Mouse (Mus musculus): Measurements from ENCODE around the gene Hacd2. TPM values are rescaled to one million over a fixed set of nuclear protein-coding genes. Genes with fewer than 3 reads are reported as not detected.

The Hacd2 gene
- total RNA-seq (2014; fragmentation: Nextera tagmentation) (16.3 and 34.3 TPM in 2 replicates), total RNA-seq (2017) (6.4 and 8.9 TPM in 2 replicates)

GRCm38 (mm10) chr16:35022242-35023137 lies at the start of gene Hacd2:
Gene Hacd2, plus strand, starts transcription at chr16:35022428.
- ATAC-seq (replicated peaks; ENCODE audit: low FRiP score, low TSS enrichment, poor library complexity, severe bottlenecking), result peak; percentile 99

GRCm38 (mm10) chr16:34972471-34972870 lies 49.8 kb upstream of the Hacd2 start:
- no peak for ATAC-seq (replicated peaks; ENCODE audit: low FRiP score, low TSS enrichment, poor library complexity, severe bottlenecking)

GRCm38 (mm10) chr16:34975544-34975943 lies 46.7 kb upstream of the Hacd2 start:
- ATAC-seq (replicated peaks; ENCODE audit: low FRiP score, low TSS enrichment, poor library complexity, severe bottlenecking), result no peak

- peak; percentile 55; the same call in 1 of the 2 replicates for ATAC-seq (replicated peaks; ENCODE audit: low FRiP score, low TSS enrichment, poor library complexity, severe bottlenecking)
Measured at GRCm38 (mm10) chr16:34976630-34977029, 45.6 kb upstream of the Hacd2 start.

GRCm38 (mm10) chr16:34978018-34978417 lies 44.2 kb upstream of the Hacd2 start:
- ATAC-seq (replicated peaks; ENCODE audit: low FRiP score, low TSS enrichment, poor library complexity, severe bottlenecking), result no peak

GRCm38 (mm10) chr16:34981009-34981408 lies 41.2 kb upstream of the Hacd2 start:
- no peak for ATAC-seq (replicated peaks; ENCODE audit: low FRiP score, low TSS enrichment, poor library complexity, severe bottlenecking)

GRCm38 (mm10) chr16:34984203-34985030 lies 37.8 kb upstream of the Hacd2 start:
- ATAC-seq (replicated peaks; ENCODE audit: low FRiP score, low TSS enrichment, poor library complexity, severe bottlenecking), result no peak

GRCm38 (mm10) chr16:34985031-34985346 lies 37.2 kb upstream of the Hacd2 start:
- no peak for ATAC-seq (replicated peaks; ENCODE audit: low FRiP score, low TSS enrichment, poor library complexity, severe bottlenecking)

- no peak for ATAC-seq (replicated peaks; ENCODE audit: low FRiP score, low TSS enrichment, poor library complexity, severe bottlenecking)
Measured at GRCm38 (mm10) chr16:34986211-34986825, 35.9 kb upstream of the Hacd2 start.

- 0 out of 2 replicates have a peak, but pooled peaks have one; percentile 41 for ATAC-seq (replicated peaks; ENCODE audit: low FRiP score, low TSS enrichment, poor library complexity, severe bottlenecking)
Measured at GRCm38 (mm10) chr16:34991365-34991764, 30.9 kb upstream of the Hacd2 start.

- ATAC-seq (replicated peaks; ENCODE audit: low FRiP score, low TSS enrichment, poor library complexity, severe bottlenecking), result no peak
Measured at GRCm38 (mm10) chr16:34992854-34993253, 29.4 kb upstream of the Hacd2 start.

- ATAC-seq (replicated peaks; ENCODE audit: low FRiP score, low TSS enrichment, poor library complexity, severe bottlenecking), result no peak
Measured at GRCm38 (mm10) chr16:34993694-34994330, 28.4 kb upstream of the Hacd2 start.

- ATAC-seq (replicated peaks; ENCODE audit: low FRiP score, low TSS enrichment, poor library complexity, severe bottlenecking), result no peak
Measured at GRCm38 (mm10) chr16:34994641-34995141, 27.5 kb upstream of the Hacd2 start.

- ATAC-seq (replicated peaks; ENCODE audit: low FRiP score, low TSS enrichment, poor library complexity, severe bottlenecking), result no peak
Measured at GRCm38 (mm10) chr16:34996133-34996532, 26.1 kb upstream of the Hacd2 start.

GRCm38 (mm10) chr16:34997052-34997451 lies 25.2 kb upstream of the Hacd2 start:
- ATAC-seq (replicated peaks; ENCODE audit: low FRiP score, low TSS enrichment, poor library complexity, severe bottlenecking), result no peak

- no peak for ATAC-seq (replicated peaks; ENCODE audit: low FRiP score, low TSS enrichment, poor library complexity, severe bottlenecking)
Measured at GRCm38 (mm10) chr16:34997576-34997975, 24.7 kb upstream of the Hacd2 start.

- no peak for ATAC-seq (replicated peaks; ENCODE audit: low FRiP score, low TSS enrichment, poor library complexity, severe bottlenecking)
Measured at GRCm38 (mm10) chr16:34999016-34999415, 23.2 kb upstream of the Hacd2 start.

- no peak for ATAC-seq (replicated peaks; ENCODE audit: low FRiP score, low TSS enrichment, poor library complexity, severe bottlenecking)
Measured at GRCm38 (mm10) chr16:34999986-35000385, 22.2 kb upstream of the Hacd2 start.

- no peak for ATAC-seq (replicated peaks; ENCODE audit: low FRiP score, low TSS enrichment, poor library complexity, severe bottlenecking)
Measured at GRCm38 (mm10) chr16:35000923-35001560, 21.2 kb upstream of the Hacd2 start.
